Mouse (Mus musculus) kidney, adult 2 months (tissue): Measurements from ENCODE around the gene Chchd5.

Experiments
- CTCF ChIP-seq: fragments of 200-500 bp; conservative IDR thresholded peaks from 2 replicates; pipeline ENCODE4 v1.5.1; 2011; ENCODE audit warnings: low read depth, mild to moderate bottlenecking, control low read depth, low read length, moderate library complexity, mixed read lengths; ENCODE audit not compliant: insufficient read depth, insufficient read length
- POLR2A ChIP-seq: fragments of 200-500 bp; IDR thresholded peaks from one replicate; pipeline ENCODE4 v1.6.1; 2011; ENCODE audit warnings: low read depth, low read length, control low read depth

- no peak for TF ChIP-seq POLR2A
- no peak for TF ChIP-seq CTCF
Measured at GRCm38 (mm10) chr2:129173386-129173785, 43.9 kb downstream of the Chchd5 start.
